Mouse (Mus musculus) midbrain, embryonic 16.5 days (tissue): ENCODE data around the gene Apc2. TPM values are rescaled to one million over a fixed set of nuclear protein-coding genes. Genes with fewer than 3 reads are reported as not detected.
"Not testable (repeated sequence)": the region's sequence is repeated elsewhere in the genome, so short reads cannot be mapped to it uniquely, and the experiment has no call there.

Experiments used
- ATAC-seq: fragments of 200-750 bp; cut with Nextera tagmentation; 2 replicates; pipeline ENCODE4 v1.8.0; 2017; ENCODE audit warnings: moderate TSS enrichment
- H3K27ac ChIP-seq: fragments of 300-500 bp; sonication (generic); 2 replicates; pipeline ENCODE4 v1.5.1; 2014; ENCODE audit warnings: mild to moderate bottlenecking, low read length, mixed read lengths
- H3K27me3 ChIP-seq: fragments of 300-500 bp; sonication (generic); 2 replicates; pipeline ENCODE4 v1.6.1; 2014; ENCODE audit warnings: low read depth, low read length, mixed read lengths; ENCODE audit not compliant: control insufficient read depth, insufficient read depth
- H3K36me3 ChIP-seq: fragments of 300-500 bp; sonication (generic); 2 replicates; pipeline ENCODE4 v1.6.1; 2014; ENCODE audit warnings: mild to moderate bottlenecking, low read length, moderate library complexity, mixed read lengths; ENCODE audit not compliant: control insufficient read depth, insufficient read depth
- H3K4me1 ChIP-seq: fragments of 300-500 bp; sonication (generic); 2 replicates; pipeline ENCODE4 v1.6.1; 2014; ENCODE audit warnings: mild to moderate bottlenecking, low read length, mixed read lengths; ENCODE audit not compliant: control insufficient read depth, insufficient read depth
- H3K4me2 ChIP-seq: fragments of 300-500 bp; sonication (generic); 2 replicates; pipeline ENCODE4 v1.6.1; 2014; ENCODE audit warnings: mild to moderate bottlenecking, low read length, mixed read lengths
- H3K4me3 ChIP-seq: fragments of 300-500 bp; sonication (generic); 2 replicates; pipeline ENCODE4 v1.5.1; 2014; ENCODE audit warnings: low read depth, mild to moderate bottlenecking, low read length, moderate library complexity, mixed read lengths
- H3K9ac ChIP-seq: fragments of 300-500 bp; sonication (generic); 2 replicates; pipeline ENCODE4 v1.6.1; 2014; ENCODE audit warnings: low read depth, low read length, mixed read lengths
- H3K9me3 ChIP-seq: fragments of 300-500 bp; sonication (generic); replicated peaks from 2 replicates; pipeline ENCODE4 v1.6.1; 2014; ENCODE audit warnings: mild to moderate bottlenecking, low read length, mixed read lengths; ENCODE audit not compliant: control insufficient read depth, poor library complexity, severe bottlenecking
- WGBS: fragments of 180-500 bp; shearing (Covaris S2); extraction: QIAGEN DNeasy Blood & Tissue Kit; methylation state at CpG from one replicate; pipeline ENCODE4 v1.1.7; 2014; 5-methylcytosine and 5-hydroxymethylcytosine counted together
- polyA plus RNA-seq: library from polyadenylated mRNA; unstranded; fragments of >200 nt; fragmentation: Nextera tagmentation; extraction: Ambion mirVana; gene quantifications from 2 replicates; pipeline ENCODE4 v1.2.1, GENCODE M21; 2015

Apc2 gene
- 172 and 205 TPM in 2 replicates for polyA plus RNA-seq

DNA sequence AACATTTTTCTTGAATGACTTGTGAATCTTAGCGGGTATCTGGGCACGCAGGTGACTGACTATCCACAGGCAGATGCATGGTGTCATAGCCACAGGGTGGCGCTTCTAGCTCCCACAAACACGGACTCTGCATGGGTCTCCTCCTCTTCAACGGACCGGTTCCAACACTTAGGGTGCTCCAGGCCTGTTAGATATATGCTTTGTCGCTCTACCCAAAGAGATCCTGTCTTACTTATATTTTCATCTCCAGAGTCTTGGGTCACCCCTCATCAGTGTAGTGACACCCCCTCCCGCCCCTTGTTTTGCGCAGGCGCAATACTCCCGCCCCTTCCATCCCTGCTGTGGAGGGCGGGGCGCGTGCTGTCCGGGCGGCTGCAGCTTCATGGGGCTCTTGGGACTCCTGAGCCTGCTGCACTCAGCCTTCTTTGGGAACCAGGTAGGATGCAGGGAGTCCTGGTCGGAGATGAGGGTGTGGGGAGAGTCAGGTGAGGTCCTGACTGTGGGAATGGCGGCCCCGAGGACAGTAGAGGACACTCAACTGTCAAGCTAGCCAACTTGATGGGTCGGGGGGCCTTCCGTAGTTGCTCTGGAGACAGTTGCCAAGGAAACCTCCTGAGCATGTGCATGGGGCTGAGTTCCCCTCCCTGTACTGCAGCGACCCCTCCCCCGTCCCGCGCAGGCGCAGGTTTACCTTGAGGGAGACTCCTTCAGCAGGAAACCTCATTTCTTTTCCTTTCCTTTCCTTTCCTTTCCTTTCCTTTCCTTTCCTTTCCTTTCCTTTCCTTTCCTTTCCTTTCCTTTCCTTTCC lies at the start of gene Apc2:
Apc2 (plus strand) TSS at position 360 of the 808 bp plus-strand sequence.
- Histone ChIP-seq H3K27ac (peak within 1 kb of the TSS; percentile 99), H3K9me3 (no peaks in the 10 kb centered on the region), H3K36me3 (peaks cover 8% of the 10 kb centered on the region; the same call in 1 of the 2 replicates), H3K9ac (peak within 1 kb of the TSS; percentile 79), H3K4me2 (peak within 1 kb of the TSS; percentile 76), H3K4me1 (peaks cover 42% of the 10 kb centered on the region), H3K27me3 (no peaks in the 10 kb centered on the region), H3K4me3 (peak within 1 kb of the TSS; percentile 51)
- peak; percentile 63 for ATAC-seq
- WGBS = 0% methylated on average over 26 of the region's 26 CpGs

DNA sequence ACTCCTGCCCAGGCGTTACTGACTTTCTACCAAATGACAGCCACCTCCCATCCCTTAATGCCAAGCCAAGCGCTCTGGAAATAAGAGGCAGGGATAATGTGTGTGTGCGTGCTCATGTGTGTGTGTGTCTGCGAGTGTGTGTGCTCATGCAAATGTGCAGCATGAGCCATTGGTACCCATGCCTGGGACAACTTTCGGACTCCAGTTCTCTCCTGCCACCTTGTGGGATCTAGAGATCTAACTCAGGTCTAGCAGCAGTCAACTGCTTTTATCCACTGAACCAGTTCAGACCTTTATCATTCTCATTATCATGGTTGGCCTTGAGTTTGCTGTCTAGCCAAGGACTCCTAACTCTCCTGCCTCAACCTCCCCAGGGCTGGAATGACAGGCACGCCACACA lies 47.9 kb upstream of the Apc2 start:
- no peak overlapping the region; the same call in 1 of the 2 replicates for H3K9ac ChIP-seq
- H3K4me2 ChIP-seq = no peak overlapping the region
- H3K27me3 ChIP-seq = no peaks in the 10 kb centered on the region
- no peak overlapping the region for H3K4me3 ChIP-seq
- ATAC-seq = no peak
- WGBS = 33% methylated on average over 6 of the region's 6 CpGs
- H3K4me1 ChIP-seq = peaks cover 14% of the 10 kb centered on the region
- no peaks in the 10 kb centered on the region for H3K9me3 ChIP-seq
- H3K36me3 ChIP-seq = peaks cover 5% of the 10 kb centered on the region; the same call in 1 of the 2 replicates
- H3K27ac ChIP-seq = no peak overlapping the region

DNA sequence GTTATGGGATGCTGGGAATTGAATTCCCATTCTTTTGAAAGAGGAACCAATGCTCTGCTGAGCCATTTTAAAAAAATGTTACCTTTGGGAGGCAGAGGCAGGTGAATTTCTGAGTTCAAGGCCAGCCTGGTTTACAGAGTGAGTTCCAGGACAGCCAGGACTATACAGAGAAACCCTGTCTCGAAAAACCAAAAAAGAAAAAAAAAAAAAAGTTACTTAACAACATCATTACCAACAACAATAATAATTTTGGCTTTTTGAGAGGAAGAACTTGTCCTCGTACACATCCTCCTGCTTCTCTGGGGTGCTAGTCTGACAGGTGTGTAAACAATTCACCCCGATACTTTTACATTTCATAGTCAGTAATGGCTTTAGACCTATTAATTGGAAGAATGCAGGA lies 47.3 kb upstream of the Apc2 start:
- not testable (repeated sequence) for H3K27ac ChIP-seq, H3K27me3 ChIP-seq, H3K9me3 ChIP-seq, H3K36me3 ChIP-seq, H3K9ac ChIP-seq
- ATAC-seq = 0 out of 2 replicates have a peak, but pooled peaks have one; percentile 0
- Histone ChIP-seq H3K4me1 (peaks cover 14% of the 10 kb centered on the region), H3K4me3 (peak overlapping the region; percentile 66), H3K4me2 (peak overlapping the region; percentile 40; the same call in 1 of the 2 replicates)
- 49% methylated on average over 3 of the region's 3 CpGs for WGBS

DNA sequence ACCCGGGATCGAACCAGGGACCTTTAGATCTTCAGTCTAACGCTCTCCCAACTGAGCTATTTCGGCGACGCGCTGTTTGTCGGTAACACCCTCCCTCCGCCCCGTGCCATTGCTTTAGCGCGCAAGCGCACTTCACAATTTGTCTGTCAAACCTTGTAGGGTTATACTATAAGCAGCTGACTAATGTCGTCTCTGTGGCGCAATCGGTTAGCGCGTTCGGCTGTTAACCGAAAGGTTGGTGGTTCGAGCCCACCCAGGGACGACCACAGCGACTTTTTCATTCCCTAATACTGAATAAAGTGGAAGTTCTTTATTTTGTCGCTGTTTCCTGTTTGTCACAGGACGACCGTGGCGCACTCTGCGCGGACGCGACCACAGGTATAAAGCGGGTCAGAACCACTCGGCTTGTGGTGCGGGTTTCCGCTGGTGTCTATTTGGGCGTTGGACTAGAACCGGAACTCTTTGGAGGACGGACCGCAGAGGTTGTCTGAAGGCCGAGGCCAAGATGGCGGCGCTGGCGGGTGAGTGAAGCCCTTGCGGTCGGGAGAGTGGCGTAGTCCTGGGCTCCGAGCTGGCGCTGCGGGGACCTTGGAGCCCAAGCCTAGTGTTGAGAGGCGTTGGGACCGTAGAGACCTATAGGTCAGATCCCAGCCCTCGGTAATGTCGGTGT lies 46.7 kb upstream of the Apc2 start, which contains the start of gene Ndufs7:
Ndufs7 (plus strand) TSS at position 151 of the 670 bp plus-strand sequence.
- H3K9ac ChIP-seq = peak within 1 kb of the TSS; percentile 73
- peaks cover 5% of the 10 kb centered on the region for H3K36me3 ChIP-seq
- H3K27me3 ChIP-seq = no peaks in the 10 kb centered on the region
- peaks cover 14% of the 10 kb centered on the region for H3K4me1 ChIP-seq
- under 1% methylated on average over 53 of the region's 53 CpGs for WGBS
- H3K27ac ChIP-seq = peak within 1 kb of the TSS; percentile 84
- ATAC-seq = peak; percentile 93
- peak within 1 kb of the TSS; percentile 92 for H3K4me2 ChIP-seq
- H3K9me3 ChIP-seq = no peaks in the 10 kb centered on the region
- H3K4me3 ChIP-seq = peak within 1 kb of the TSS; percentile 66

GRCm38 (mm10) chr10:80250059-80250458 lies 45.7 kb upstream of the Apc2 start:
- H3K27me3 ChIP-seq = no peaks in the 10 kb centered on the region
- 44% methylated on average over 2 of the region's 2 CpGs for WGBS
- peaks cover 14% of the 10 kb centered on the region for H3K4me1 ChIP-seq
- peaks cover 11% of the 10 kb centered on the region for H3K36me3 ChIP-seq
- H3K4me3 ChIP-seq = peak overlapping the region; percentile 66
- peak overlapping the region; percentile 84; the same call in 1 of the 2 replicates for H3K27ac ChIP-seq
- peak overlapping the region; percentile 92 for H3K4me2 ChIP-seq
- H3K9me3 ChIP-seq = no peaks in the 10 kb centered on the region
- peak overlapping the region; percentile 73 for H3K9ac ChIP-seq
- no peak for ATAC-seq

DNA sequence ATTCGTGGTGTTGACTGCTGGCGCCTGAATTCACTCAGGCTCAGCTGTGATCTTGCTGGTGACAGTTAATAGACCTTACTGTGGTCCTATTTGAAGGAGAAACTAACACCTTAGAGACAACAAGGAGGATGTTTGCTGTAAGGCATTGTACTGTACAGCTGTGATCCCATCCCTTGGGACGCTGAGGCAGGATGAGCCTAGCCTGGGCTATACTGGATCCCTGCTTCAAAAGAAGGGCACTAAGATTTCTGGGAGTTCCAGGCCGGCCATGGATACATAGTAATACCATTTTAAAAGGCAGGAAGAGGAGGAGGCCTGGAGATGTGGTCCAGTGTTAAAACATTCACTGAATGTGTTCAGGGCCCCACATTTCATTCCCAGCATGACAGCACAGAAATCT lies 45.2 kb upstream of the Apc2 start:
- WGBS = 87% methylated on average over 4 of the region's 4 CpGs
- H3K4me2 ChIP-seq = peak overlapping the region; percentile 92
- no peak overlapping the region for H3K4me3 ChIP-seq

DNA sequence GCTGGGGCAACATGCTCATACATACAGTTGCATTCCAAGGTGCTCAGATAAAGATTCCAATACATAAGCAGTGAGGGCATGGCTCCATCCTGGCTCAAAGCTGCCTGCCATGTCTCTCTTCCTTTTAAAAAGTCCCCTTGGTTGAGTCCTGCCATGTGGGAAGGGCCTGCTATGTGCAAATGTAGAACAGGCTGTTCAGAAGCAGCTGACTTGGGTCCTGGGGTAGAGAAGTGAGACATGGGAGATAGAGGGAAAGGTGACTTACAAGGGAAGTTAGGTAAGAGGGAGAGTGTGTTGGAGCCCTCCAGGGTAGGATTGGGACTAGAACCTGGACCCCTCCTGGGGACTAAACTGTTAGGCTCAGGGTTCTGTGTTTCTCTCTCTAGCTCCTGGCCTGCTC lies 43.8 kb upstream of the Apc2 start:
- H3K4me1 ChIP-seq = peaks cover 9% of the 10 kb centered on the region
- H3K27me3 ChIP-seq = no peaks in the 10 kb centered on the region
- no peaks in the 10 kb centered on the region for H3K9me3 ChIP-seq
- no peak overlapping the region for H3K9ac ChIP-seq
- no peak overlapping the region for H3K4me2 ChIP-seq
- no peak overlapping the region for H3K4me3 ChIP-seq
- H3K27ac ChIP-seq = no peak overlapping the region
- no peak for ATAC-seq
- peaks cover 25% of the 10 kb centered on the region for H3K36me3 ChIP-seq

More for the DNA sequence above, 45.2 kb upstream of the Apc2 start:
- Histone ChIP-seq H3K4me1 (peaks cover 9% of the 10 kb centered on the region), H3K27me3 (no peaks in the 10 kb centered on the region), H3K9me3 (no peaks in the 10 kb centered on the region), H3K27ac (no peak overlapping the region), H3K36me3 (peaks cover 14% of the 10 kb centered on the region), H3K9ac (no peak overlapping the region)
- no peak for ATAC-seq

DNA sequence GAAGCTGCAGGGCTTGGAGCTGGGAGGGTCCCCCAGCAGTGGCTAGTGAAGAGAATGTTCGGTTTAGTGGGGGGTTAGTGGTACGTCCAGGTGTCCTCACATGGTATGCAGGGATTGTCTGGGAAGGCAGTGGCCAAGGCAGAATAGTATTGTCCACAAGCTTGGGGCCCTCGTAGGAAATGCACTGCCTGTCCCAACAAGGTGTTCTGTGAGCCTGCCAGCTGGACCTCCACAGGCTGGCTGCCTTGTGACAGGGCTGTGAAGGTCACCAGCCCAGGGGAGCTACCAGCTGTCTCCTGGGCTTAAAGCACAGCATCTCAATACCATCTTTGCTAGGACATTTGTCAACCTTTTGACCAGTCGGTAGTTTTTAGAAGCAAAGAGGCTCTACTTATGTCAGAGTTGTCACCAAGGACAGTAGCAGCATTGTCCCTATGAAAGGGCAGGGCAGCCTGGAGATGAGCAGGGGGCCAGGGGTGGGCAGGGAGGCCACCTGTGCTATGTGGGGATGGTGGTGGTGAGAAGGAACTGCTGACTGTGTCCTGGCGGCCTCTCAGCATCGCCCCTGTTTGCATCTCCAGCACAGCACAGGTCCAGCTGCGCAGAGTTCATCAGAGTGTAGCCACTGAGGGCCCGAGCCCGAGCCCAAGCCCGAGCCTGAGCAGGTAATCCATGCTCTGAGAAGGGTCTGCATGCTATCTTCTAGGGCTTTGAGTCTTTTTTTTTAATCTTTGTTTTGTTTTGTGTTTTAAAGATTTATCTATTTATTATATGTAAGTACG lies 43.1 kb upstream of the Apc2 start:
- Histone ChIP-seq H3K4me3 (no peak overlapping the region), H3K4me1 (peaks cover 9% of the 10 kb centered on the region), H3K4me2 (no peak overlapping the region), H3K27ac (no peak overlapping the region), H3K36me3 (peaks cover 26% of the 10 kb centered on the region), H3K27me3 (no peaks in the 10 kb centered on the region), H3K9me3 (no peaks in the 10 kb centered on the region), H3K9ac (0 out of 2 replicates have a peak overlapping the region, but pooled peaks have one; percentile 5)
- ATAC-seq = no peak
- 94% methylated on average over 11 of the region's 11 CpGs for WGBS
